ENCODE assay signal across 8 mouse cellular contexts in the genomic region with DNA sequence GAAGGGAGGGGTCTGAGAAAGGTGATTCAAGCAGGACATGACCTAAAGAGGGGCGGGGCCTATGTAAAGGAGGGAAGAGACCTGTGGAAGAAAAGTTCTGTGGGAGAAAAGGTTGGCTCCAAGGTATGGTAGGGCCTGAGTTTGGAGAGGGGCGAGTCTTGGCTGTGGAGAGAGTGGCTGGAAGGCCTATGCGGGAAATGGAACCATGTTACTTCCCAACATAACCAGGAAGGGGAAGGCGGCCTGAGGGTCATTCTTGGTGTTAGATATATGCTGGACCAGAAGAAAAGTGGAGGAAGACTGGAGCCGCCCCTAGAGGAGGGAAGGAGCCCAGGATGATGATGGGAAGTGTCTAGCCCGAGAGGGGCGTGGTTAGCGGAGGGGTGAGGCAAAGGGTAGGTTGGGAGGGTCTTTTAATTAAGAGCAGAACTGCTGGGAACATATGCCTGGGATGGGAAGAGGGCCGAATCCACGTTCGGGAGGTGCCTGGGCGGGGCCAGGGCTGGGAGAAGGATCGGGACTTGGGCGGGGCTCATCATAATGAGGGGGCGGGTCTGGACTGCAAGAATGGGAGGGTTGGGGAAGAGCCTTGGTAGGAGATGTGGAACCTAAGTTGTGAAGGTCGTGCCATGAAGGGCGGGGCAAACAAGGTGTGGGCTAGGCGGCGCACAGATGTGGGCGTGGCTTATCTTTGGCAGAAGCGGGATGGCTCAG. TPM values are rescaled to one million over a fixed set of nuclear protein-coding genes. Genes with fewer than 3 reads are reported as not detected.
DNase-seq lines count a peak whose midpoint lies in the region; ATAC-seq and TF ChIP-seq lines count a peak whose summit lies in the region.

No protein-coding gene starts in this region.

- peak; percentile 77 for DNase-seq in cerebellum, adult 9-11 months
- no peak for DNase-seq in cerebellum, postnatal 14 days
- peak; percentile 81 for DNase-seq in MEL-GATA-1-ER (ENCODE audit: extremely low read depth, low read depth)
- DNase-seq in forebrain, embryonic 10.5 days (ENCODE audit: extremely low spot score, low spot score), result peak; percentile 59
- peak; percentile 61 for DNase-seq in kidney, postnatal 0 days (ENCODE audit: low spot score)
- DNase-seq in midbrain, embryonic 10.5 days (ENCODE audit: low spot score), result peak; percentile 40
- no peak for DNase-seq in layer of hippocampus, adult 9-10 months (ENCODE audit: low spot score)
- no peak for DNase-seq in layer of hippocampus, postnatal 36 days

- peak overlapping the region; percentile 92 for H3K27ac ChIP-seq in forebrain, embryonic 10.5 days
- peak overlapping the region; percentile 54 for H3K27ac ChIP-seq in kidney, postnatal 0 days
- H3K27ac ChIP-seq in midbrain, embryonic 10.5 days (replicated peaks), result peak overlapping the region; percentile 90; the same call in 1 of the 2 replicates

- H3K4me1 ChIP-seq in forebrain, embryonic 10.5 days, result peaks cover 29% of the 10 kb centered on the region
- H3K4me1 ChIP-seq in kidney, postnatal 0 days (replicated peaks; ENCODE audit: insufficient read depth, low read length), result 0 out of 2 replicates have a peak, but pooled peaks cover 7% of the 10 kb centered on the region
- peaks cover 27% of the 10 kb centered on the region for H3K4me1 ChIP-seq in midbrain, embryonic 10.5 days

- peak overlapping the region; percentile 94 for H3K4me3 ChIP-seq in forebrain, embryonic 10.5 days
- peak overlapping the region; percentile 76 for H3K4me3 ChIP-seq in kidney, postnatal 0 days (replicated peaks; ENCODE audit: low read depth, low read length)
- peak overlapping the region; percentile 89 for H3K4me3 ChIP-seq in midbrain, embryonic 10.5 days

- peaks cover 14% of the 10 kb centered on the region for H3K36me3 ChIP-seq in forebrain, embryonic 10.5 days (replicated peaks)
- H3K36me3 ChIP-seq in kidney, postnatal 0 days (ENCODE audit: insufficient read depth, low read length), result no peaks in the 10 kb centered on the region
- peaks cover 8% of the 10 kb centered on the region; the same call in 1 of the 2 replicates for H3K36me3 ChIP-seq in midbrain, embryonic 10.5 days

- WGBS in forebrain, embryonic 10.5 days, result under 1% methylated on average over 21 of the region's 21 CpGs
- WGBS in kidney, postnatal 0 days, result 4% methylated on average over 21 of the region's 21 CpGs
- WGBS in midbrain, embryonic 10.5 days, result 1% methylated on average over 21 of the region's 21 CpGs

- ATAC-seq in kidney, postnatal 0 days (replicated peaks; ENCODE audit: low FRiP score, low read depth), result peak; percentile 57

- TF ChIP-seq CTCF in kidney, postnatal 0 days (IDR thresholded peaks at IDR 0.05; ENCODE audit: low read depth), result no peak

- no peaks in the 10 kb centered on the region for H3K9me3 ChIP-seq in forebrain, embryonic 10.5 days
- no peaks in the 10 kb centered on the region for H3K9me3 ChIP-seq in kidney, postnatal 0 days (replicated peaks; ENCODE audit: low read length)
- no peaks in the 10 kb centered on the region for H3K9me3 ChIP-seq in midbrain, embryonic 10.5 days (replicated peaks)

- peak overlapping the region; percentile 83 for H3K4me2 ChIP-seq in kidney, postnatal 0 days (ENCODE audit: low read length)

- peak overlapping the region; percentile 89; the same call in 1 of the 2 replicates for H3K9ac ChIP-seq in kidney, postnatal 0 days (ENCODE audit: low read depth, low read length)

- H3K27me3 ChIP-seq in forebrain, embryonic 10.5 days (ENCODE audit: poor library complexity, severe bottlenecking), result peaks cover 47% of the 10 kb centered on the region
- H3K27me3 ChIP-seq in kidney, postnatal 0 days (ENCODE audit: insufficient read depth, low read length), result no peaks in the 10 kb centered on the region
- H3K27me3 ChIP-seq in midbrain, embryonic 10.5 days (ENCODE audit: low read depth, poor library complexity, severe bottlenecking), result peaks cover 35% of the 10 kb centered on the region

RNA-seq across cellular contexts. Expression of a gene that starts 0.7 kb away (rescaled TPM):
- 19.9 and 20.2 TPM in 2 replicates for polyA plus RNA-seq in forebrain, embryonic 10.5 days (2016; fragmentation: Nextera tagmentation; extraction: Ambion mirVana)
- 19.1 and 19.5 TPM in 2 replicates for polyA plus RNA-seq in kidney, postnatal 0 days (2015; fragmentation: Nextera tagmentation; extraction: Ambion mirVana)
- 16.9 and 20.7 TPM in 2 replicates for polyA plus RNA-seq in midbrain, embryonic 10.5 days (2016; fragmentation: Nextera tagmentation; extraction: Ambion mirVana)
- total RNA-seq in layer of hippocampus, postnatal 36 days (2021), result 10 to 100 TPM; 57.4 to 59.0 TPM

RNA-seq across cellular contexts. Expression of a gene that starts 9.7 kb away (rescaled TPM):
- 16.7 and 19.5 TPM in 2 replicates for polyA plus RNA-seq in forebrain, embryonic 10.5 days (2016; fragmentation: Nextera tagmentation; extraction: Ambion mirVana)
- polyA plus RNA-seq in kidney, postnatal 0 days (2015; fragmentation: Nextera tagmentation; extraction: Ambion mirVana), result 3.0 and 3.5 TPM in 2 replicates
- 7.9 and 8.3 TPM in 2 replicates for polyA plus RNA-seq in midbrain, embryonic 10.5 days (2016; fragmentation: Nextera tagmentation; extraction: Ambion mirVana)
- total RNA-seq in layer of hippocampus, postnatal 36 days (2021), result 100 to 1,000 TPM; 312 to 335 TPM

RNA-seq across cellular contexts. Expression of a gene that starts 15.5 kb away (rescaled TPM):
- 34.1 and 48.4 TPM in 2 replicates for polyA plus RNA-seq in forebrain, embryonic 10.5 days (2016; fragmentation: Nextera tagmentation; extraction: Ambion mirVana)
- 31.3 and 33.7 TPM in 2 replicates for polyA plus RNA-seq in kidney, postnatal 0 days (2015; fragmentation: Nextera tagmentation; extraction: Ambion mirVana)
- 0.42 and 2.3 TPM in 2 replicates for polyA plus RNA-seq in midbrain, embryonic 10.5 days (2016; fragmentation: Nextera tagmentation; extraction: Ambion mirVana)
- 10 to 100 TPM; 42.9 to 45.2 TPM for total RNA-seq in layer of hippocampus, postnatal 36 days (2021)

RNA-seq across cellular contexts. Expression of a gene that starts 29.1 kb away (rescaled TPM):
- polyA plus RNA-seq in forebrain, embryonic 10.5 days (2016; fragmentation: Nextera tagmentation; extraction: Ambion mirVana), result 126 and 136 TPM in 2 replicates
- 140 TPM in 2 replicates for polyA plus RNA-seq in kidney, postnatal 0 days (2015; fragmentation: Nextera tagmentation; extraction: Ambion mirVana)
- 138 and 140 TPM in 2 replicates for polyA plus RNA-seq in midbrain, embryonic 10.5 days (2016; fragmentation: Nextera tagmentation; extraction: Ambion mirVana)
- 100 to 1,000 TPM in 1 of 2 experiments, 10 to 100 TPM in 1; 97.5 to 102 TPM for total RNA-seq in layer of hippocampus, postnatal 36 days (2021)

RNA-seq across cellular contexts. Expression of a gene that starts 33.2 kb away (rescaled TPM):
- polyA plus RNA-seq in forebrain, embryonic 10.5 days (2016; fragmentation: Nextera tagmentation; extraction: Ambion mirVana), result 879 and 899 TPM in 2 replicates
- polyA plus RNA-seq in kidney, postnatal 0 days (2015; fragmentation: Nextera tagmentation; extraction: Ambion mirVana), result 1,111 and 1,265 TPM in 2 replicates
- 836 and 881 TPM in 2 replicates for polyA plus RNA-seq in midbrain, embryonic 10.5 days (2016; fragmentation: Nextera tagmentation; extraction: Ambion mirVana)
- 100 to 1,000 TPM; 947 to 957 TPM for total RNA-seq in layer of hippocampus, postnatal 36 days (2021)

Comparison
In these comparisons a context has a peak if more than half of its experiments do, and no peak if none do; other contexts are left out.
1. DNase-seq: peak in cerebellum, adult 9-11 months (single experiment), MEL-GATA-1-ER (single experiment), forebrain, embryonic 10.5 days (single experiment), kidney, postnatal 0 days (single experiment) and midbrain, embryonic 10.5 days (single experiment); none in cerebellum, postnatal 14 days (0 of 2), layer of hippocampus, adult 9-10 months (single experiment) and layer of hippocampus, postnatal 36 days (0 of 2).
2. Peak in every context shown above with its lines, with median percentiles within 50 percentile points of each other: H3K27ac ChIP-seq and H3K4me3 ChIP-seq.